Mouse (Mus musculus) bone marrow macrophage, adult 2 months (primary cell): ENCODE measurements around the gene Zdhhc14. TPM values are rescaled to one million over a fixed set of nuclear protein-coding genes. Genes with fewer than 3 reads are reported as not detected.

Experiments
- H3K27ac ChIP-seq: 2 replicates; pipeline ENCODE4 v1.5.1; 2012; ENCODE audit warnings: low read depth, low read length; ENCODE audit not compliant: insufficient read depth
- H3K4me1 ChIP-seq: 2 replicates; pipeline ENCODE4 v1.6.1; 2012; ENCODE audit warnings: low read length; ENCODE audit not compliant: control insufficient read depth, insufficient read depth
- H3K4me3 ChIP-seq: 2 replicates; pipeline ENCODE4 v1.5.1; 2012; ENCODE audit warnings: mild to moderate bottlenecking, low read length, moderate library complexity; ENCODE audit not compliant: insufficient read depth
- CTCF ChIP-seq: IDR thresholded peaks from 2 replicates; pipeline ENCODE4 v1.5.1; 2012; ENCODE audit warnings: low read depth, mild to moderate bottlenecking, low read length, moderate library complexity
- POLR2A ChIP-seq: IDR thresholded peaks from 2 replicates; pipeline ENCODE4 v1.6.1; 2012; ENCODE audit warnings: mild to moderate bottlenecking, low read depth, low read length, borderline replicate concordance
- polyA plus RNA-seq: library from polyadenylated mRNA; stranded (reverse); fragments of >200 nt; gene quantifications from 2 replicates; pipeline ENCODE4 v1.2.4, GENCODE M21; 2012; ENCODE audit not compliant: missing spikeins, insufficient read depth, insufficient read length

Gene Zdhhc14
- polyA plus RNA-seq, 1 experiment = 47.0 TPM

- H3K4me3 ChIP-seq = no peak overlapping the region
- no peak overlapping the region for H3K27ac ChIP-seq
- peaks cover 38% of the 10 kb centered on the region for H3K4me1 ChIP-seq
- TF ChIP-seq POLR2A (no peak), CTCF (no peak)
Observed at GRCm38 (mm10) chr17:5688669-5689068, 196.3 kb downstream of the Zdhhc14 start.

- peaks cover 32% of the 10 kb centered on the region for H3K4me1 ChIP-seq
- no peak overlapping the region for H3K27ac ChIP-seq
- no peak; the same call in 1 of the 2 replicates for TF ChIP-seq CTCF
- TF ChIP-seq POLR2A = no peak
- no peak overlapping the region for H3K4me3 ChIP-seq
Observed at GRCm38 (mm10) chr17:5690746-5691535, 198.6 kb downstream of the Zdhhc14 start.

- Histone ChIP-seq H3K4me3 (no peak overlapping the region), H3K4me1 (peaks cover 17% of the 10 kb centered on the region), H3K27ac (no peak overlapping the region)
- no peak for TF ChIP-seq POLR2A
- no peak for TF ChIP-seq CTCF
Observed at GRCm38 (mm10) chr17:5692661-5693060, 200.3 kb downstream of the Zdhhc14 start.

- TF ChIP-seq CTCF (no peak), POLR2A (no peak)
- H3K4me1 ChIP-seq = peaks cover 11% of the 10 kb centered on the region
- no peak overlapping the region for H3K4me3 ChIP-seq
- H3K27ac ChIP-seq = no peak overlapping the region
Observed at GRCm38 (mm10) chr17:5693256-5693655, 200.9 kb downstream of the Zdhhc14 start.

- Histone ChIP-seq H3K27ac (no peak overlapping the region), H3K4me3 (no peak overlapping the region), H3K4me1 (no peaks in the 10 kb centered on the region)
- TF ChIP-seq CTCF (no peak), POLR2A (no peak)
Observed at GRCm38 (mm10) chr17:5698447-5699096, 206.2 kb downstream of the Zdhhc14 start.

GRCm38 (mm10) chr17:5710320-5711104, 218.2 kb downstream of the Zdhhc14 start:
- Histone ChIP-seq H3K4me3 (no peak overlapping the region), H3K4me1 (peaks cover 24% of the 10 kb centered on the region), H3K27ac (0 out of 2 replicates have a peak overlapping the region, but pooled peaks have one; percentile 6)
- no peak for TF ChIP-seq POLR2A
- no peak for TF ChIP-seq CTCF

GRCm38 (mm10) chr17:5711861-5712260, 219.5 kb downstream of the Zdhhc14 start:
- Histone ChIP-seq H3K27ac (peak overlapping the region; percentile 41), H3K4me1 (peaks cover 32% of the 10 kb centered on the region), H3K4me3 (no peak overlapping the region)
- TF ChIP-seq CTCF = no peak
- TF ChIP-seq POLR2A = no peak

GRCm38 (mm10) chr17:5713141-5713540, 220.8 kb downstream of the Zdhhc14 start:
- no peak overlapping the region for H3K4me3 ChIP-seq
- H3K27ac ChIP-seq = no peak overlapping the region
- H3K4me1 ChIP-seq = peaks cover 32% of the 10 kb centered on the region
- no peak for TF ChIP-seq POLR2A
- no peak for TF ChIP-seq CTCF

- H3K4me3 ChIP-seq = no peak overlapping the region
- no peak for TF ChIP-seq CTCF
- H3K4me1 ChIP-seq = peaks cover 20% of the 10 kb centered on the region
- no peak overlapping the region for H3K27ac ChIP-seq
Observed at GRCm38 (mm10) chr17:5716912-5717311, 224.6 kb downstream of the Zdhhc14 start.
